Mouse (Mus musculus) gastrocnemius, adult 8-10 months (tissue): ENCODE measurements around the gene Grid2. TPM values are rescaled to one million over a fixed set of nuclear protein-coding genes. Genes with fewer than 3 reads are reported as not detected.

ENCODE experiments used
- DNase-seq, 2 experiments: peaks; one replicate each; pipeline ENCODE4 v3.0.0; 2022; ENCODE audit warnings: low spot score in 2 of 2
- total RNA-seq, 4 experiments: library from RNA; stranded (reverse); gene quantifications; 2 replicates each; pipeline ENCODE4 v1.2.4; 2022

Gene Grid2
- total RNA-seq, 4 experiments from 2014 or later, result not detected

- no peak for DNase-seq
Observed at GRCm38 (mm10) chr6:64728499-64729198, 1473.0 kb downstream of the Grid2 start, which contains the start of gene Atoh1. Atoh1 (plus strand) TSS chr6:64729125.

- no peak for DNase-seq
Observed at GRCm38 (mm10) chr6:64729231-64730011, 1473.7 kb downstream of the Grid2 start.

GRCm38 (mm10) chr6:64730030-64730429, 1474.4 kb downstream of the Grid2 start:
- DNase-seq, result no peak

GRCm38 (mm10) chr6:64730506-64731020, 1474.9 kb downstream of the Grid2 start:
- no peak for DNase-seq

- no peak for DNase-seq
Observed at GRCm38 (mm10) chr6:64731126-64731525, 1475.5 kb downstream of the Grid2 start.

- DNase-seq, result no peak
Observed at GRCm38 (mm10) chr6:64731621-64732320, 1476.1 kb downstream of the Grid2 start.

- DNase-seq, result no peak
Observed at GRCm38 (mm10) chr6:64733311-64733710, 1477.6 kb downstream of the Grid2 start.

- DNase-seq, result no peak
Observed at GRCm38 (mm10) chr6:64734441-64735320, 1479.0 kb downstream of the Grid2 start.

- DNase-seq, result no peak
Observed at GRCm38 (mm10) chr6:64736317-64736716, 1480.6 kb downstream of the Grid2 start.

- DNase-seq, result no peak
Observed at GRCm38 (mm10) chr6:64742915-64743489, 1487.3 kb downstream of the Grid2 start.
